Mouse (Mus musculus) midbrain, embryonic 14.5 days (tissue): ENCODE results near the gene Fbxl17. TPM values are rescaled to one million over a fixed set of nuclear protein-coding genes. Genes with fewer than 3 reads are reported as not detected.

Experiments
- ATAC-seq: fragments of 200-750 bp; cut with Nextera tagmentation; 2 replicates; pipeline ENCODE4 v1.8.0; 2017; ENCODE audit warnings: moderate number of reproducible peaks, moderate library complexity; ENCODE audit not compliant: low FRiP score, low TSS enrichment
- DNase-seq: peaks from one replicate; pipeline ENCODE4 v3.0.0-alpha.2; 2015
- H3K27ac ChIP-seq: fragments of 300-500 bp; sonication (generic); replicated peaks from 2 replicates; pipeline ENCODE4 v1.5.1; 2014; ENCODE audit warnings: mild to moderate bottlenecking, low read depth, low read length, moderate library complexity
- H3K27me3 ChIP-seq: fragments of 300-500 bp; sonication (generic); 2 replicates; pipeline ENCODE4 v1.6.1; 2014; ENCODE audit warnings: low read length, control low read depth, mixed read lengths; ENCODE audit not compliant: control insufficient read depth, insufficient read depth
- H3K36me3 ChIP-seq: fragments of 300-500 bp; sonication (generic); 2 replicates; pipeline ENCODE4 v1.6.1; 2014; ENCODE audit warnings: low read length, control low read depth; ENCODE audit not compliant: control insufficient read depth, insufficient read depth
- H3K4me1 ChIP-seq: fragments of 300-500 bp; sonication (generic); 2 replicates; pipeline ENCODE4 v1.6.1; 2014; ENCODE audit warnings: mild to moderate bottlenecking, antibody characterized with exemption, low read length, control low read depth; ENCODE audit not compliant: control insufficient read depth, insufficient read depth
- H3K4me2 ChIP-seq: fragments of 300-500 bp; sonication (generic); 2 replicates; pipeline ENCODE4 v1.6.1; 2014; ENCODE audit warnings: mild to moderate bottlenecking, low read length, moderate library complexity
- H3K4me3 ChIP-seq: fragments of 300-500 bp; sonication (generic); replicated peaks from 2 replicates; pipeline ENCODE4 v1.5.1; 2014; ENCODE audit warnings: low read depth, low read length
- H3K9ac ChIP-seq: fragments of 300-500 bp; sonication (generic); replicated peaks from 2 replicates; pipeline ENCODE4 v1.6.1; 2014; ENCODE audit warnings: mild to moderate bottlenecking, low read length, moderate library complexity
- H3K9me3 ChIP-seq: fragments of 300-500 bp; sonication (generic); 2 replicates; pipeline ENCODE4 v1.6.1; 2016; ENCODE audit warnings: low read length, control low read depth, mixed read lengths; ENCODE audit not compliant: control insufficient read depth
- WGBS: fragments of 180-500 bp; shearing (Covaris S2); extraction: QIAGEN DNeasy Blood & Tissue Kit; methylation state at CpG from one replicate; pipeline ENCODE4 v1.1.7; 2014; 5-methylcytosine and 5-hydroxymethylcytosine counted together
- polyA plus RNA-seq: library from polyadenylated mRNA; unstranded; fragments of >200 nt; fragmentation: Nextera tagmentation; extraction: Ambion mirVana; gene quantifications from 2 replicates; pipeline ENCODE4 v1.2.1, GENCODE M21; 2014

Fbxl17 gene
- polyA plus RNA-seq, 1 experiment from 2014 or later: 53.5 TPM

DNA sequence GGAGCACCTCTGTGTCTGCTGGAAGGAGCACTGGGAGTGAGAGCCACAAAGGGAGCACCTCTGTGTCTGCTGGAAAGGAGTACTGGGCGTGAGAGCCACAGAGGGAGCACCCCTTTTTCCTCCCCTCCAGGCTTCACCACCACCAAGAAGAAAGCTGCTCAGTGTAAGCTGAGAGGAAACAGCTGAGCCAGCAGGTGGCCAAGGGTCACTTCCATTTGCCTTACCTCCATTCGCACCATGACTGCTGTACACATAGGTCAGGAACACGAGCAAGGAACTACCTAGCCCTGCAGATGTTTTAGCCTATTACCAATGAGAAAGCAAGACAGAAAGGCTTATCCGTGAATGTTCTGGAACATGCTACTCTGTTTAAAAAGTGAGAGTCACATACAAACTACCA, 10.3 kb downstream of the Fbxl17 start:
- Histone ChIP-seq H3K27ac (no peak overlapping the region), H3K27me3 (no peaks in the 10 kb centered on the region), H3K36me3 (peaks cover 18% of the 10 kb centered on the region), H3K9me3 (no peaks in the 10 kb centered on the region), H3K4me2 (no peak overlapping the region), H3K4me3 (no peak overlapping the region), H3K4me1 (0 out of 2 replicates have a peak, but pooled peaks cover 8% of the 10 kb centered on the region), H3K9ac (no peak overlapping the region)
- no peak for DNase-seq
- no peak for ATAC-seq
- 89% methylated on average over 4 of the region's 4 CpGs for WGBS

GRCm38 (mm10) chr17:63467866-63468265, 32.0 kb downstream of the Fbxl17 start:
- WGBS: 2% methylated on average over 6 of the region's 6 CpGs
- no peaks in the 10 kb centered on the region for H3K27me3 ChIP-seq
- no peak overlapping the region for H3K4me3 ChIP-seq
- no peaks in the 10 kb centered on the region for H3K9me3 ChIP-seq
- H3K9ac ChIP-seq: no peak overlapping the region
- peak; percentile 92 for DNase-seq
- peaks cover 13% of the 10 kb centered on the region for H3K4me1 ChIP-seq
- H3K4me2 ChIP-seq: no peak overlapping the region
- no peak overlapping the region for H3K27ac ChIP-seq
- no peaks in the 10 kb centered on the region for H3K36me3 ChIP-seq
- peak; percentile 74; the same call in 1 of the 2 replicates for ATAC-seq

GRCm38 (mm10) chr17:63465239-63465638, 34.6 kb downstream of the Fbxl17 start:
- DNase-seq: peak; percentile 54

DNA sequence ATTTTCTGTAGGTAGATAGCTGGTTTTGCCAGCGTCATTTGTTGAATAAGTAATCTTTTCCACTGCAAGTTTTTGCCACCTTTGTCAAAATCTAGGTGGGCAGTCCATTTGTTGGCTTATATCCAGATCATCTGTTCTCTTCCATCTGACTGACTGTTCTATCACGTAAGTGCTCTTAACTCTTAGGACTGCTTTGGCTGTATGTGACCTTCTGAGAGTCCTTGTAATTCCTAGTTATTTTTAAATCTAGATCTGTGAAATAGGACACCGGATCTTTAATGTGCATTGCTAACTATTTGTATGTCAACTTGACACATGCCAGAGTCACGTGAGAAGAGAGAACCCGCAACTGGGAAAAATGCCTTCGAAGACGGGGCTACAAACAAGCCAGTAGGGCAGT, 37.3 kb downstream of the Fbxl17 start:
- ATAC-seq (no peak), DNase-seq (no peak)
- Histone ChIP-seq H3K9ac (no peak overlapping the region), H3K36me3 (no peaks in the 10 kb centered on the region), H3K4me3 (no peak overlapping the region), H3K27me3 (no peaks in the 10 kb centered on the region), H3K4me2 (no peak overlapping the region), H3K9me3 (no peaks in the 10 kb centered on the region), H3K27ac (no peak overlapping the region), H3K4me1 (peaks cover 19% of the 10 kb centered on the region)
- 79% methylated on average over 7 of the region's 7 CpGs for WGBS

More at GRCm38 (mm10) chr17:63465239-63465638, 34.6 kb downstream of the Fbxl17 start:
- Histone ChIP-seq H3K9me3 (no peaks in the 10 kb centered on the region), H3K4me3 (no peak overlapping the region), H3K27me3 (no peaks in the 10 kb centered on the region), H3K4me2 (no peak overlapping the region), H3K9ac (no peak overlapping the region), H3K36me3 (no peaks in the 10 kb centered on the region), H3K27ac (no peak overlapping the region), H3K4me1 (peaks cover 13% of the 10 kb centered on the region)
- ATAC-seq: no peak
- WGBS: 36% methylated on average over 1 of the region's 1 CpGs

DNA sequence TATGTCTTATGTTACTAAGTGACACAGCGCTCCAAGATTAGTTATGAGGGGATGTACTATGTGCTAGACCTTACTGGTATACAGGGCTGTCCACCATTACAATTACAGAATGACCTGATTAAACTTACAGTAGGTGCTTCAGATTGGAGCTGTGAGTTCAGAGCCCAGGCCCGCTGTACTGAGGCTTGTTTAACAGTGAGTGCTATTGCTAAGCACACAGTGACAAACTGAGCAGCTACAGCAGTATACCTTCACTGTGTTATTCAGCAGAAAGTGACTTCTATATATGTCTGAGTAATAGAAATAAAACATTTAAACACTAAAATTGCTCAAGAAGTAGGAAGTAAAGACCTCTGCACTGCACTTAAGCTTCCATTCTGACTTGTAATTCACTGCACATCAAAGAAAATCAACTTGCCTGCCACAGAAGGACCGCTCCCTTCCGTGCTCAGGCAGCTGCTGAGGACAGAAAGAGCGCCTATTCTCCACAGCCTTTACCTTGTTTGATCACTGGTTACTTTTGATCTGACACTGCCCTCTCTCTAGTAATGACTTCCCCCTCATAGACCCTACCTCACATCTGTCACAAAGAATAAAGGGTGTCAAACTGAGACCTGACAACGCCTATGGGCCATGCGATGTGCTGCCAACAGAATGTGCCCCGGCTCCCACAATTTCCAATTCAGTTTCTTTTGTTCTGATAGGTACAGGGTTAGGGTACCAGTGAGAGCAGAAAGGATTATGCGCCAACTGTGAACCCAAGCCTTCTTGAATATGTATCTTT, 39.9 kb downstream of the Fbxl17 start:
- Histone ChIP-seq H3K4me3 (no peak overlapping the region), H3K9me3 (no peaks in the 10 kb centered on the region), H3K4me1 (peaks cover 14% of the 10 kb centered on the region), H3K27ac (peak overlapping the region; percentile 72), H3K4me2 (0 out of 2 replicates have a peak overlapping the region, but pooled peaks have one; percentile 11), H3K9ac (no peak overlapping the region), H3K27me3 (no peaks in the 10 kb centered on the region), H3K36me3 (no peaks in the 10 kb centered on the region)
- 17% methylated on average over 9 of the region's 9 CpGs for WGBS
- DNase-seq (peak; percentile 70), ATAC-seq (peak; percentile 95)

- Histone ChIP-seq H3K9ac (no peak overlapping the region), H3K36me3 (no peaks in the 10 kb centered on the region), H3K4me2 (no peak overlapping the region), H3K4me3 (no peak overlapping the region), H3K9me3 (no peaks in the 10 kb centered on the region), H3K4me1 (peaks cover 6% of the 10 kb centered on the region; the same call in 1 of the 2 replicates), H3K27me3 (no peaks in the 10 kb centered on the region), H3K27ac (no peak overlapping the region)
- 81% methylated on average over 3 of the region's 3 CpGs for WGBS
- ATAC-seq: no peak
- no peak for DNase-seq
Measured at GRCm38 (mm10) chr17:63458052-63458451, 41.8 kb downstream of the Fbxl17 start.

GRCm38 (mm10) chr17:63451311-63452006, 48.4 kb downstream of the Fbxl17 start:
- H3K4me2 ChIP-seq: peak overlapping the region; percentile 45

DNA sequence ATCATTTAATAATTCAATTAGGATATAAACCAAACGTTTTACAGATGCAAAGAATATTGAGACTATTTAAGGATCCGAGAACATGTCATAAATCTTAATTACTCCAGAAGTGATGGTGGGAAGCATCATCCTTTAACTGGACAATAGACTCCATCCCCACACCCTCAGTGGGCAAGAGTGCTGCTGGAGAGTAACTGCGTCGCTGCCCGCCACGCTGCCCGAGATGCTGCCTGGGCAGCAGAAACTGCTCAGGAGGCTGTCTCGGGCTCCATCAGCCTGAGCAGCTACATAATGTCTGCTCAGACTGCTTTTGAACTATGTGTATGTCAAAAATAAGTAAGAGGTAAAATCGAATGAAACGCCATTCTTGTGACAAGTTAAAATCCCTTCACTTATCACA, 52.1 kb downstream of the Fbxl17 start:
- Histone ChIP-seq H3K4me1 (peaks cover 6% of the 10 kb centered on the region; the same call in 1 of the 2 replicates), H3K27ac (peak overlapping the region; percentile 78), H3K4me3 (peak overlapping the region; percentile 26), H3K27me3 (no peaks in the 10 kb centered on the region), H3K4me2 (peak overlapping the region; percentile 50), H3K9me3 (no peaks in the 10 kb centered on the region), H3K36me3 (no peaks in the 10 kb centered on the region), H3K9ac (peak overlapping the region; percentile 51; the same call in 1 of the 2 replicates)
- ATAC-seq (no peak), DNase-seq (peak; percentile 72)
- 37% methylated on average over 10 of the region's 10 CpGs for WGBS

More at GRCm38 (mm10) chr17:63451311-63452006, 48.4 kb downstream of the Fbxl17 start:
- H3K27ac ChIP-seq: peak overlapping the region; percentile 88
- 30% methylated on average over 10 of the region's 10 CpGs for WGBS
- H3K36me3 ChIP-seq: no peaks in the 10 kb centered on the region
- no peaks in the 10 kb centered on the region for H3K4me1 ChIP-seq
- H3K27me3 ChIP-seq: no peaks in the 10 kb centered on the region
- H3K9ac ChIP-seq: peak overlapping the region; percentile 63
- DNase-seq (peak; percentile 78), ATAC-seq (peak; percentile 46; the same call in 1 of the 2 replicates)
- no peaks in the 10 kb centered on the region for H3K9me3 ChIP-seq
- peak overlapping the region; percentile 29 for H3K4me3 ChIP-seq
